Mouse (Mus musculus) small intestine, adult 2 months (tissue): ENCODE data around the gene Rptor.

ENCODE experiments used
- CTCF ChIP-seq: fragments of 200-500 bp; IDR thresholded peaks from 2 replicates; pipeline ENCODE4 v1.5.1; 2012; ENCODE audit warnings: low read depth, mild to moderate bottlenecking, control low read depth, inconsistent platforms, low read length, moderate library complexity, mixed read lengths; ENCODE audit not compliant: insufficient replicate concordance, insufficient read length; ENCODE audit errors: extremely low read depth
- POLR2A ChIP-seq: fragments of 200-500 bp; IDR thresholded peaks from 2 replicates; pipeline ENCODE4 v1.6.1; 2012; ENCODE audit warnings: low read depth, mild to moderate bottlenecking, control low read depth, inconsistent platforms, low read length, moderate library complexity

GRCm38 (mm10) chr11:119653336-119653735 is 50.6 kb downstream of the Rptor start:
- TF ChIP-seq CTCF (no peak), POLR2A (no peak)
